Mouse (Mus musculus) embryonic fibroblast, embryonic 13.5 days (primary cell): ENCODE data around the gene Supt3.

Experiments used
- CTCF ChIP-seq: IDR thresholded peaks from 2 replicates; pipeline ENCODE4 v1.5.1; 2011; ENCODE audit warnings: mild to moderate bottlenecking, control low read depth, low read length, moderate library complexity, borderline replicate concordance; ENCODE audit not compliant: insufficient read depth
- POLR2A ChIP-seq: IDR thresholded peaks from 2 replicates; pipeline ENCODE4 v1.6.1; 2011; ENCODE audit warnings: low read depth, mild to moderate bottlenecking, control low read depth, low read length, moderate library complexity

GRCm38 (mm10) chr17:44738121-44738637, 38.8 kb upstream of the Supt3 start:
- TF ChIP-seq CTCF (no peak; the same call in 1 of the 2 replicates), POLR2A (no peak)
